ENCODE assay signal across 28 mouse cellular contexts in genomic region chr5:99742874-99743273, GRCm38 (mm10).
"Had no signal": no experiment of that assay in that cellular context is flagged by ENCODE, and none has a peak within 500 bp of the region (broad histone marks: within the 10 kb centered on the region; RNA-seq: fewer than 3 reads in every experiment).

No protein-coding gene starts in this region.

- H3K4me3 ChIP-seq: gastrocnemius, adult 2 months; heart, adult 2 months; heart, embryonic 13.5 days; heart, embryonic 15.5 days; hindbrain, embryonic 10.5 days; hindbrain, embryonic 12.5 days; intestine, embryonic 15.5 days; layer of hippocampus, adult 2 months; left cerebral cortex, adult 2 months; limb, embryonic 10.5 days; limb, embryonic 12.5 days; liver, embryonic 13.5 days had no signal

- H3K27ac ChIP-seq: gastrocnemius, adult 2 months; heart, adult 2 months; heart, embryonic 13.5 days; heart, embryonic 15.5 days; hindbrain, embryonic 10.5 days; hindbrain, embryonic 12.5 days; hindbrain, embryonic 14.5 days; intestine, embryonic 15.5 days; kidney, postnatal 0 days; layer of hippocampus, adult 2 months; left cerebral cortex, adult 2 months; limb, embryonic 12.5 days; liver, embryonic 13.5 days had no signal

- H3K27me3 ChIP-seq: heart, embryonic 15.5 days; intestine, embryonic 15.5 days; liver, embryonic 13.5 days had no signal

- H3K4me1 ChIP-seq: heart, embryonic 15.5 days; intestine, embryonic 15.5 days; liver, embryonic 13.5 days had no signal

- ATAC-seq: hindbrain, embryonic 16.5 days; inflammation-experienced regulatory T-cells, adult 6 months; intestine, embryonic 15.5 days; intestine, postnatal 0 days had no signal

- H3K9ac ChIP-seq: heart, embryonic 13.5 days; heart, embryonic 15.5 days; hindbrain, embryonic 12.5 days; hindbrain, embryonic 14.5 days; intestine, embryonic 15.5 days; limb, embryonic 12.5 days; liver, embryonic 13.5 days had no signal

- H3K9me3 ChIP-seq: heart, embryonic 13.5 days; heart, embryonic 15.5 days; hindbrain, embryonic 10.5 days; hindbrain, embryonic 12.5 days; intestine, embryonic 15.5 days; limb, embryonic 10.5 days; limb, embryonic 12.5 days; liver, embryonic 13.5 days had no signal

- H3K4me2 ChIP-seq: heart, embryonic 11.5 days; heart, embryonic 13.5 days; heart, embryonic 15.5 days; hindbrain, embryonic 12.5 days; hindbrain, embryonic 14.5 days; intestine, embryonic 15.5 days; limb, embryonic 12.5 days; liver, embryonic 11.5 days; liver, embryonic 13.5 days had no signal

- DNase-seq: gastrocnemius, adult 2 months; gastrocnemius, postnatal 10 days; gastrocnemius, postnatal 25 days; heart, adult 2 months; heart, postnatal 14 days; heart, postnatal 4 days; kidney, adult 2 months; kidney, adult 9 months; kidney, postnatal 14 days; kidney, postnatal 4 days; liver; liver, embryonic 13.5 days had no signal

- H3K36me3 ChIP-seq: heart, embryonic 13.5 days; heart, embryonic 15.5 days; hindbrain, embryonic 10.5 days; hindbrain, embryonic 12.5 days; intestine, embryonic 15.5 days; limb, embryonic 10.5 days; limb, embryonic 12.5 days; liver, embryonic 13.5 days had no signal
